Mouse (Mus musculus) embryonic facial prominence, embryonic 13.5 days (tissue): ENCODE measurements around the gene Stra6. TPM values are rescaled to one million over a fixed set of nuclear protein-coding genes. Genes with fewer than 3 reads are reported as not detected.
A peak's percentile ranks its signal among the peaks of the same experiment; 100 is the strongest.

ENCODE experiments used
- ATAC-seq: fragments of 200-750 bp; cut with Nextera tagmentation; 2 replicates; pipeline ENCODE4 v1.8.0; 2017; ENCODE audit warnings: low read depth; ENCODE audit not compliant: insufficient number of reproducible peaks, insufficient read depth, low FRiP score, low TSS enrichment
- H3K27ac ChIP-seq: fragments of 300-500 bp; sonication (generic); 2 replicates; pipeline ENCODE4 v1.5.1; 2015; ENCODE audit warnings: moderate library complexity, mild to moderate bottlenecking, inconsistent platforms
- H3K27me3 ChIP-seq: fragments of 300-500 bp; sonication (generic); 2 replicates; pipeline ENCODE4 v1.6.1; 2015; ENCODE audit warnings: mild to moderate bottlenecking, inconsistent platforms
- H3K36me3 ChIP-seq: fragments of 300-500 bp; sonication (generic); 2 replicates; pipeline ENCODE4 v1.6.1; 2015; ENCODE audit warnings: mild to moderate bottlenecking, inconsistent platforms
- H3K4me1 ChIP-seq: fragments of 300-500 bp; sonication (generic); 2 replicates; pipeline ENCODE4 v1.6.1; 2015; ENCODE audit warnings: inconsistent platforms
- H3K4me2 ChIP-seq: fragments of 300-500 bp; sonication (generic); 2 replicates; pipeline ENCODE4 v1.6.1; 2015; ENCODE audit warnings: moderate library complexity, mild to moderate bottlenecking, inconsistent platforms
- H3K4me3 ChIP-seq: fragments of 300-500 bp; sonication (generic); 2 replicates; pipeline ENCODE4 v1.5.1; 2015; ENCODE audit warnings: mild to moderate bottlenecking, inconsistent platforms
- H3K9ac ChIP-seq: fragments of 300-500 bp; sonication (generic); 2 replicates; pipeline ENCODE4 v1.6.1; 2015; ENCODE audit warnings: mild to moderate bottlenecking, inconsistent platforms
- H3K9me3 ChIP-seq: fragments of 300-500 bp; sonication (generic); 2 replicates; pipeline ENCODE4 v1.6.1; 2016; ENCODE audit warnings: inconsistent platforms
- WGBS: fragments of 180-500 bp; shearing (Covaris S2); methylation state at CpG from one replicate; pipeline ENCODE4 v1.1.7; 2015; ENCODE audit warnings: mixed read lengths; 5-methylcytosine and 5-hydroxymethylcytosine counted together
- polyA plus RNA-seq: library from polyadenylated mRNA; unstranded; fragments of >200 nt; fragmentation: Nextera tagmentation; extraction: Ambion mirVana; gene quantifications from 2 replicates; pipeline ENCODE4 v1.2.1, GENCODE M21; 2015

The Stra6 gene
- polyA plus RNA-seq, 1 experiment from 2014 or later = 14.3 TPM

DNA sequence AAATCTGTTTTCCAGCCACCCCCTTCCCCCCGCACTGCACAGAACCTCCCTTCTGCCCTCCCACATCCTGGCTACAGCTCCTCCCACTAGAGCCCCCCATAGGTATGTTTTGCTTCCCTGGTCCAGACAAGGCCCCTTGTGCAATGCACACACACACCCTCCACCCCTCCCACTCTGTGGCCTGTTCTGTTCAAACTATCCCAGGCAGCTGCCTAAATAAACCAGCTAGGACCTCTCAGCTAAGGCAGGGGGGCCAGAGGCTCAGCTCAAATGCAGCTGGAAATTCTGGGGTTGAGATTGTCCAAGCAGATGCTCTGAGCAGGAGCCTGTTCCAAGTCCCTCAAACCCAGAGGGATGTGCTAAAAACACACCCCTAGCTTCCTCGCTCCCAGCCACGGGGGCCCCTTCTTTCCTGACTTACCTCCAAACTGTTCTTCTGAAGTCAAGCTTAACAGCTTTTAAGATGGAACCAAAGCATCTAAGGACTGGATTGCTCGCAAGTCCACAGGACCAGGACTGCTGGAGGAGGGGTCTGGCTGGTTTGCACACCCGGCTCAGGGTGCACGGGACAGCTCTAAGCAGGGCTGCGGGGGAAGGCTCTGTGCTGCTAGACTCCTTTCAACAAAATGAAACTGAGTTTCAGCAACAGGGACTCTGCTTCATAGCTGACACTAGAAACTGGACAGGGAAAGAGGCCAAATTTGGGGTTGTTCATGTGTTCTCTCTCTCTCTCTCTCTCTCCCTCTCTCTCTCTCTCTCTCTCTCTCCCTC is 95.1 kb downstream of the Stra6 start:
- peak; percentile 81 for ATAC-seq
- no peaks in the 10 kb centered on the region for H3K9me3 ChIP-seq
- WGBS = 12% methylated on average over 7 of the region's 7 CpGs
- peak overlapping the region; percentile 64 for H3K4me2 ChIP-seq
- no peaks in the 10 kb centered on the region for H3K36me3 ChIP-seq
- H3K27me3 ChIP-seq = no peaks in the 10 kb centered on the region
- peaks cover 72% of the 10 kb centered on the region for H3K4me1 ChIP-seq
- H3K9ac ChIP-seq = peak overlapping the region; percentile 64
- peak overlapping the region; percentile 97 for H3K27ac ChIP-seq
- peak overlapping the region; percentile 38 for H3K4me3 ChIP-seq

- no peak for ATAC-seq
- Histone ChIP-seq H3K27me3 (no peaks in the 10 kb centered on the region), H3K36me3 (no peaks in the 10 kb centered on the region), H3K4me3 (no peak overlapping the region), H3K4me1 (peaks cover 60% of the 10 kb centered on the region), H3K27ac (peak overlapping the region; percentile 97), H3K9ac (no peak overlapping the region), H3K9me3 (no peaks in the 10 kb centered on the region), H3K4me2 (peak overlapping the region; percentile 64)
- WGBS = 63% methylated on average over 4 of the region's 4 CpGs
Observed at GRCm38 (mm10) chr9:58159855-58160254, 96.3 kb downstream of the Stra6 start.

DNA sequence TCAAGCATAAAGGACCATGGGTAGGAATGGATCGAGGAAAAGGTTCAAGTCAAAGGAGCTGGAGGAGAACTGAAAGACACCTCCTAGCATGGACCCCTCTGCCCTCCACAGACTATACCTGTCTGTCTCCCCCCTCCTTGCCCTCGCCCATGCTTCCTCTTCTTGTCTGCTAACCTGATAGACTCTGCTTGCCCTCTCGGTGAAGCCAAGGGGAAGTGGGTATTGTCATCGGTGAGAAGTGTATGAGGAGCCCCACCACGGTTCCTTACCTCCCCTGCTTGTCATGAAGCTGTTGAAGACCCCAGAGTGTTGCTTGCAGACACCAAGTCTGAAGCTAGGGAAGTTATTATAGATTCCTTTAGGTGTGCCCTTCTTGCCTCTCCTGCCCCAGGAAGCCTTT is 96.7 kb downstream of the Stra6 start:
- no peak overlapping the region for H3K4me2 ChIP-seq
- WGBS = 83% methylated on average over 5 of the region's 5 CpGs
- ATAC-seq = no peak
- H3K9me3 ChIP-seq = no peaks in the 10 kb centered on the region
- no peaks in the 10 kb centered on the region for H3K36me3 ChIP-seq
- peaks cover 56% of the 10 kb centered on the region for H3K4me1 ChIP-seq
- H3K27ac ChIP-seq = peak overlapping the region; percentile 97
- H3K4me3 ChIP-seq = no peak overlapping the region
- no peaks in the 10 kb centered on the region for H3K27me3 ChIP-seq
- no peak overlapping the region for H3K9ac ChIP-seq

DNA sequence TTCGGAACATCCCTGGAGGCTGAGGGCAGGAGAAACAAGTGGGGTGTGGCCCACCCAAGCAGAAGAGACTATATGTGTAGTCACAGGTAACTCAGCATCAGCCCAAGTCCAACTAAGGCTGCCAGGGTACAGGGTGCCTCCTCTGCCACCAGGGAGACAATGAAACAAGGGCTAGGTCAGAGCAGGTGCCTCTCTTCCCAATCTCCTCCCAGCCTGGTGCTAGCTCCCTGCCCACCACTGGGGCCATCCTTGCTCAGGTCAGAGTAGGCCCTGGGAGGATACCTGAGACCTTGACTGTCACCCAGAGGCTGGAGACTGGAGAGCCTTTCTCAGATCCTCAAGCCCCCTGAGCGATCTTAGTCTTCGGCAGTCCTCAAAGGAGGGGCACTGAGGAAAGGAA is 98.6 kb downstream of the Stra6 start:
- ATAC-seq = no peak
- no peak overlapping the region for H3K9ac ChIP-seq
- no peaks in the 10 kb centered on the region for H3K27me3 ChIP-seq
- H3K4me2 ChIP-seq = no peak overlapping the region
- no peaks in the 10 kb centered on the region for H3K36me3 ChIP-seq
- no peak overlapping the region for H3K4me3 ChIP-seq
- peaks cover 7% of the 10 kb centered on the region; the same call in 1 of the 2 replicates for H3K9me3 ChIP-seq
- no peak overlapping the region for H3K27ac ChIP-seq
- WGBS = 88% methylated on average over 3 of the region's 3 CpGs
- H3K4me1 ChIP-seq = peaks cover 37% of the 10 kb centered on the region

GRCm38 (mm10) chr9:58163146-58163545 is 99.6 kb downstream of the Stra6 start:
- 69% methylated on average over 5 of the region's 5 CpGs for WGBS
- Histone ChIP-seq H3K27ac (no peak overlapping the region), H3K36me3 (no peaks in the 10 kb centered on the region), H3K9me3 (peaks cover 7% of the 10 kb centered on the region; the same call in 1 of the 2 replicates), H3K4me3 (no peak overlapping the region), H3K27me3 (no peaks in the 10 kb centered on the region), H3K4me1 (peaks cover 28% of the 10 kb centered on the region), H3K4me2 (no peak overlapping the region), H3K9ac (no peak overlapping the region)
- no peak for ATAC-seq

DNA sequence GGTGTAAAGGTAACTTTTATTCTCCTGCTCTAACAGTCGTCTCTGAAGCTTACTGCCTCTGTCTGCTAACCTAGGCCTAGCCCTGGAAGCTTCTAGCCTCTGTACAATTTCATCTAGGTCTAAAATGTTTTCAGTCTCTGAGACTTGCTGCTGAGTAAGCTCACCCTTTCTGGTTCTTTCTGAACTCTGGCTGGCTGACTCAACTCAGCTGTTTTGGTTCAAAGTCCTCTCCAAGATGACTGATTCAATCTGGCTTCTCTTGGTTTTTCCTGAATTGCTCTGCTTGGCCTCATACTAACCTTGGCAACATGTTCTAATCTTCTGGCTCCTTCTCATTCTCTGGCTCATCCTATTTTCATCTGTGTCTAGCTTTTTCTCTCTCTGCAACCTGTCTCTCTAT is 102.2 kb downstream of the Stra6 start:
- no peaks in the 10 kb centered on the region for H3K27me3 ChIP-seq
- peaks cover 18% of the 10 kb centered on the region for H3K4me1 ChIP-seq
- no peak overlapping the region for H3K27ac ChIP-seq
- H3K4me3 ChIP-seq = no peak overlapping the region
- H3K9me3 ChIP-seq = peaks cover 7% of the 10 kb centered on the region; the same call in 1 of the 2 replicates
- no peak overlapping the region for H3K4me2 ChIP-seq
- no peaks in the 10 kb centered on the region for H3K36me3 ChIP-seq
- WGBS = 87% methylated on average over 1 of the region's 1 CpGs
- no peak for ATAC-seq
- H3K9ac ChIP-seq = no peak overlapping the region

DNA sequence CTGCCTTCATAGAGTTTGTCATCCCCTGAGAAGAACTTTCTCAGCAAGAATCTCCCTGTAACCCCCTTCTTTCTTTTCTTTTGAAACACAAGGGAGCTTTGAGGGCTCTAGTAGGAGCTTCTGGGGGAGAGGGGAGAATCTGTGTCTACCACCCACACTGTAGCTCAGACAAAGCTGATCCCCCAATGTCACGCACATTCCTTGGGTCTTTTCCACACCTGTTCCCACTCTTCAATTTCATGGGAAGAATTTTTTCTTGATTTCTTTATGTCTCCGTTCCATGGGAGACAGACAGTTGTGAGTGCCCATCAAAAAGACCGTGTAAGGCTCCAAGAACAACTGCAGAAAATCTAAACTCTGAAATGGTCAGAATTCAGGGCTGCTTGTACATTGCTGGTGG is 105.3 kb downstream of the Stra6 start:
- no peak for ATAC-seq
- no peak overlapping the region for H3K27ac ChIP-seq
- 34% methylated on average over 3 of the region's 3 CpGs for whole genome bisulfite sequencing
- peaks cover 7% of the 10 kb centered on the region; the same call in 1 of the 2 replicates for H3K9me3 ChIP-seq
- no peak overlapping the region for H3K4me3 ChIP-seq
- peaks cover 14% of the 10 kb centered on the region for H3K4me1 ChIP-seq
- H3K27me3 ChIP-seq = no peaks in the 10 kb centered on the region
- no peak overlapping the region for H3K9ac ChIP-seq
- H3K36me3 ChIP-seq = no peaks in the 10 kb centered on the region
- no peak overlapping the region for H3K4me2 ChIP-seq

DNA sequence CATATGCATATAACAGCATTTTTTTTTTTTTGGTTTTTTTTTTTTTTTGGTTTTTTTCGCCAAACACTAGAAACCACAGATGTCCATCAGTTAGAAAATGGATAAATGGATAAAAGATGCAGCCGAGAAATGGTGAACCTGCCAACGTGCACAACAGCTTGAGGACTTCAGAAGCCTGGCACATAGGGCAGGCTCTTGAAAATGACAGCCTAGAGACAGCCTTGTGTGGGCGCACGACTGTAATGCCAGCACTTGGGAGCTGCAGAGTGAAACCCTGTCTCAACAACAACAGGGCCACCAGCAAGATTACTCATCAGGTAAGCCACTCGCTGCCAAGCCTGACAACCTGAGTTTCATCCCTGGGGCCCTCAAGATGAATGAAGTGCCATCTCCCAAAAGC is 105.8 kb downstream of the Stra6 start:
- peaks cover 7% of the 10 kb centered on the region; the same call in 1 of the 2 replicates for H3K9me3 ChIP-seq
- ATAC-seq = no peak
- WGBS = 55% methylated on average over 6 of the region's 6 CpGs

GRCm38 (mm10) chr9:58172863-58173262 is 109.3 kb downstream of the Stra6 start:
- H3K36me3 ChIP-seq = no peaks in the 10 kb centered on the region
- peaks cover 25% of the 10 kb centered on the region for H3K4me1 ChIP-seq
- H3K9me3 ChIP-seq = no peaks in the 10 kb centered on the region
- H3K9ac ChIP-seq = no peak overlapping the region
- H3K4me2 ChIP-seq = no peak overlapping the region
- no peak overlapping the region for H3K27ac ChIP-seq
- WGBS = 52% methylated on average over 2 of the region's 2 CpGs
- H3K27me3 ChIP-seq = no peaks in the 10 kb centered on the region
- no peak for ATAC-seq
- no peak overlapping the region for H3K4me3 ChIP-seq

More for the DNA sequence above, 105.8 kb downstream of the Stra6 start:
- H3K4me2 ChIP-seq = no peak overlapping the region
- no peak overlapping the region for H3K4me3 ChIP-seq
- no peaks in the 10 kb centered on the region for H3K36me3 ChIP-seq
- H3K4me1 ChIP-seq = peaks cover 14% of the 10 kb centered on the region
- H3K27ac ChIP-seq = no peak overlapping the region
- H3K9ac ChIP-seq = no peak overlapping the region
- no peaks in the 10 kb centered on the region for H3K27me3 ChIP-seq

GRCm38 (mm10) chr9:58174818-58175251 is 111.2 kb downstream of the Stra6 start:
- no peak overlapping the region for H3K9ac ChIP-seq
- H3K9me3 ChIP-seq = no peaks in the 10 kb centered on the region
- no peaks in the 10 kb centered on the region for H3K27me3 ChIP-seq
- no peak for ATAC-seq
- H3K4me3 ChIP-seq = no peak overlapping the region
- H3K4me1 ChIP-seq = peaks cover 12% of the 10 kb centered on the region
- H3K27ac ChIP-seq = no peak overlapping the region
- no peaks in the 10 kb centered on the region for H3K36me3 ChIP-seq
- H3K4me2 ChIP-seq = no peak overlapping the region
- WGBS = 28% methylated on average over 5 of the region's 5 CpGs

GRCm38 (mm10) chr9:58175745-58176487 is 112.3 kb downstream of the Stra6 start:
- H3K4me2 ChIP-seq = no peak overlapping the region
- 22% methylated on average over 5 of the region's 5 CpGs for WGBS
- ATAC-seq = no peak
- H3K27me3 ChIP-seq = no peaks in the 10 kb centered on the region
- no peaks in the 10 kb centered on the region for H3K36me3 ChIP-seq
- H3K9ac ChIP-seq = no peak overlapping the region
- no peaks in the 10 kb centered on the region for H3K9me3 ChIP-seq
- peak overlapping the region; percentile 44; the same call in 1 of the 2 replicates for H3K27ac ChIP-seq
- no peak overlapping the region for H3K4me3 ChIP-seq
- H3K4me1 ChIP-seq = peaks cover 12% of the 10 kb centered on the region

DNA sequence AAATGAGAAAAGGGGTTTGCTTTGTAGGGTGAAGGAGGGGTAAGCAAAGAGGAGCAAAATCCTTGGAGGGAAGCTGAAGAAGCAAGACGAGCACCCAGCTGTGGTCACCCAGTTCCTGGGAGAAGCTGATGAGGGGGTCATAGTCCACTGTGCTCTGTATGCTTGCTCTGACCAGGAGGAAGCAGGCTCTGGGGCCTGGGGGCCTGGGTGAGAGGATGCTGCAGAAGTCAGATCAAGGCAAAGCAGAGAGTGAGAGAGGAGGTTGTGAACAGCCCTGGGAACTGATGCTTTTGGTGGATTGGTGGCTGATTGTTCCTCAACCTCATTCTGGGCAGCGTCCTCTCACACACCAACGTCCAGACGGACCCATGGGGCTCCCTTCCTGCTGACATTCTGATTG is 113.6 kb downstream of the Stra6 start:
- Histone ChIP-seq H3K9me3 (no peaks in the 10 kb centered on the region), H3K27me3 (no peaks in the 10 kb centered on the region), H3K9ac (no peak overlapping the region), H3K4me2 (no peak overlapping the region), H3K4me1 (peaks cover 12% of the 10 kb centered on the region), H3K36me3 (no peaks in the 10 kb centered on the region), H3K27ac (no peak overlapping the region), H3K4me3 (no peak overlapping the region)
- 67% methylated on average over 4 of the region's 4 CpGs for WGBS
- no peak for ATAC-seq
